Mouse (Mus musculus): ENCODE data around the gene Nrros.

GRCm38 (mm10) chr16:32099638-32100150 is 65.7 kb downstream of the Nrros start, which contains the start of the genes Pigx and Cep19:
- TF ChIP-seq CTCF (IDR thresholded peaks at IDR 0.05 in 2 of 3, conservative IDR thresholded peaks at IDR 0.05 in 1 of 3; ENCODE audit: control insufficient read depth in 1 of 3, insufficient read depth in 1 of 3, low read depth in 2 of 3, low read length in 3 of 3, poor library complexity in 1 of 3, severe bottlenecking in 1 of 3) (no peak), POLR2AphosphoS2 (IDR thresholded peaks at IDR 0.05; ENCODE audit: low read length) (peak; percentile 32; the same call in 1 of the 2 replicates), POLR2AphosphoS5 (IDR thresholded peaks at IDR 0.05; ENCODE audit: borderline replicate concordance, low read depth, low read length) (no peak)
